Mouse (Mus musculus) midbrain, postnatal 0 days (tissue): ENCODE measurements around the gene Hbq1a. TPM values are rescaled to one million over a fixed set of nuclear protein-coding genes. Genes with fewer than 3 reads are reported as not detected.

Experiments
- ATAC-seq: fragments of 200-750 bp; cut with Nextera tagmentation; 2 replicates; pipeline ENCODE4 v1.8.0; 2017; ENCODE audit warnings: moderate number of reproducible peaks, mild to moderate bottlenecking, moderate TSS enrichment, moderate library complexity; ENCODE audit not compliant: low FRiP score
- DNase-seq: peaks from one replicate; pipeline ENCODE4 v3.0.0-alpha.2; 2015; ENCODE audit warnings: low spot score
- H3K27ac ChIP-seq: fragments of 300-500 bp; sonication (generic); 2 replicates; pipeline ENCODE4 v1.5.1; 2014; ENCODE audit warnings: low read depth, mild to moderate bottlenecking, low read length, mixed read lengths
- H3K27me3 ChIP-seq: fragments of 300-500 bp; sonication (generic); 2 replicates; pipeline ENCODE4 v1.6.1; 2014; ENCODE audit warnings: low read length, control low read depth, mixed read lengths; ENCODE audit not compliant: insufficient read depth
- H3K36me3 ChIP-seq: fragments of 300-500 bp; sonication (generic); 2 replicates; pipeline ENCODE4 v1.6.1; 2014; ENCODE audit warnings: low read length, control low read depth, mixed read lengths; ENCODE audit not compliant: insufficient read depth
- H3K4me1 ChIP-seq: fragments of 300-500 bp; sonication (generic); 2 replicates; pipeline ENCODE4 v1.6.1; 2014; ENCODE audit warnings: mild to moderate bottlenecking, control low read depth, antibody characterized with exemption, low read length, mixed read lengths; ENCODE audit not compliant: insufficient read depth
- H3K4me2 ChIP-seq: fragments of 300-500 bp; sonication (generic); 2 replicates; pipeline ENCODE4 v1.6.1; 2014; ENCODE audit warnings: low read depth, mild to moderate bottlenecking, low read length, mixed read lengths; ENCODE audit not compliant: poor library complexity, severe bottlenecking
- H3K4me3 ChIP-seq: fragments of 300-500 bp; sonication (generic); 2 replicates; pipeline ENCODE4 v1.5.1; 2014; ENCODE audit warnings: low read depth, mild to moderate bottlenecking, low read length, moderate library complexity
- H3K9ac ChIP-seq: fragments of 300-500 bp; sonication (generic); replicated peaks from 2 replicates; pipeline ENCODE4 v1.6.1; 2014; ENCODE audit warnings: mild to moderate bottlenecking, low read length, moderate library complexity, mixed read lengths; ENCODE audit not compliant: poor library complexity, severe bottlenecking
- H3K9me3 ChIP-seq: fragments of 300-500 bp; sonication (generic); 2 replicates; pipeline ENCODE4 v1.6.1; 2016; ENCODE audit warnings: low read length, control low read depth
- CTCF ChIP-seq: IDR thresholded peaks from 2 replicates; pipeline ENCODE4 v1.5.1; 2016; ENCODE audit warnings: antibody characterized with exemption, mild to moderate bottlenecking
- WGBS: fragments of 180-500 bp; shearing (Covaris S2); extraction: QIAGEN DNeasy Blood & Tissue Kit; methylation state at CpG from one replicate; pipeline ENCODE4 v1.1.7; 2014; 5-methylcytosine and 5-hydroxymethylcytosine counted together
- polyA plus RNA-seq: library from polyadenylated mRNA; unstranded; fragments of >200 nt; fragmentation: Nextera tagmentation; extraction: Ambion mirVana; gene quantifications from 2 replicates; pipeline ENCODE4 v1.2.1, GENCODE M21; 2015
- total RNA-seq: library from RNA; depleted of rRNA; stranded (reverse); fragments of >200 nt; gene quantifications from 2 replicates; pipeline ENCODE4 v1.2.3, GENCODE M21; 2014

The Hbq1a gene
- total and polyA plus RNA-seq, 2 experiments from 2014 or later = 2.7 to 3.2 TPM

- H3K27ac ChIP-seq = no peak overlapping the region
- no peaks in the 10 kb centered on the region for H3K27me3 ChIP-seq
- H3K36me3 ChIP-seq = no peaks in the 10 kb centered on the region
- H3K4me1 ChIP-seq = no peaks in the 10 kb centered on the region
- 80% methylated on average over 1 of the region's 1 CpGs for WGBS
- H3K4me3 ChIP-seq = no peak overlapping the region
- no peaks in the 10 kb centered on the region for H3K9me3 ChIP-seq
- ATAC-seq = no peak
- no peak overlapping the region for H3K4me2 ChIP-seq
- no peak for DNase-seq
- TF ChIP-seq CTCF = no peak
- no peak overlapping the region for H3K9ac ChIP-seq
Observed at GRCm38 (mm10) chr11:32303455-32303854, 3.6 kb downstream of the Hbq1a start.

- Histone ChIP-seq H3K27ac (no peak overlapping the region), H3K9ac (no peak overlapping the region), H3K9me3 (no peaks in the 10 kb centered on the region), H3K36me3 (no peaks in the 10 kb centered on the region), H3K27me3 (no peaks in the 10 kb centered on the region), H3K4me1 (no peaks in the 10 kb centered on the region), H3K4me2 (no peak overlapping the region), H3K4me3 (no peak overlapping the region)
- TF ChIP-seq CTCF = no peak
- no peak for ATAC-seq
- WGBS = 75% methylated on average over 1 of the region's 1 CpGs
- no peak for DNase-seq
Observed at GRCm38 (mm10) chr11:32307006-32307405, 7.1 kb downstream of the Hbq1a start.

GRCm38 (mm10) chr11:32309446-32309845 is 9.6 kb downstream of the Hbq1a start:
- ATAC-seq (no peak), DNase-seq (no peak)
- no peak for TF ChIP-seq CTCF
- Histone ChIP-seq H3K9me3 (no peaks in the 10 kb centered on the region), H3K27ac (no peak overlapping the region), H3K4me1 (no peaks in the 10 kb centered on the region), H3K9ac (no peak overlapping the region), H3K4me3 (no peak overlapping the region), H3K36me3 (no peaks in the 10 kb centered on the region), H3K27me3 (no peaks in the 10 kb centered on the region), H3K4me2 (no peak overlapping the region)
- 30% methylated on average over 4 of the region's 4 CpGs for WGBS

- Histone ChIP-seq H3K9me3 (no peaks in the 10 kb centered on the region), H3K9ac (no peak overlapping the region), H3K4me2 (no peak overlapping the region), H3K4me1 (no peaks in the 10 kb centered on the region), H3K4me3 (no peak overlapping the region), H3K36me3 (no peaks in the 10 kb centered on the region), H3K27me3 (no peaks in the 10 kb centered on the region), H3K27ac (no peak overlapping the region)
- ATAC-seq (no peak), DNase-seq (no peak)
- TF ChIP-seq CTCF = no peak
- 84% methylated on average over 3 of the region's 3 CpGs for WGBS
Observed at GRCm38 (mm10) chr11:32309928-32310327, 10.1 kb downstream of the Hbq1a start.

GRCm38 (mm10) chr11:32316009-32316408 is 16.1 kb downstream of the Hbq1a start:
- Histone ChIP-seq H3K9ac (no peak overlapping the region), H3K9me3 (no peaks in the 10 kb centered on the region), H3K4me3 (no peak overlapping the region), H3K4me1 (no peaks in the 10 kb centered on the region), H3K36me3 (no peaks in the 10 kb centered on the region), H3K27ac (no peak overlapping the region), H3K4me2 (no peak overlapping the region), H3K27me3 (no peaks in the 10 kb centered on the region)
- ATAC-seq (no peak), DNase-seq (no peak)
- 84% methylated on average over 3 of the region's 3 CpGs for WGBS
- no peak for TF ChIP-seq CTCF

- no peak overlapping the region for H3K4me2 ChIP-seq
- no peaks in the 10 kb centered on the region for H3K36me3 ChIP-seq
- 60% methylated on average over 11 of the region's 11 CpGs for WGBS
- H3K9me3 ChIP-seq = no peaks in the 10 kb centered on the region
- no peak for ATAC-seq
- no peak overlapping the region for H3K4me3 ChIP-seq
- DNase-seq = no peak
- no peaks in the 10 kb centered on the region for H3K4me1 ChIP-seq
- no peak overlapping the region for H3K9ac ChIP-seq
- no peak overlapping the region for H3K27ac ChIP-seq
- H3K27me3 ChIP-seq = no peaks in the 10 kb centered on the region
- TF ChIP-seq CTCF = no peak
Observed at GRCm38 (mm10) chr11:32320507-32321195, 20.8 kb downstream of the Hbq1a start.
